Mouse (Mus musculus) kidney, adult 2 months (tissue): ENCODE measurements around the gene Dcp1a.

ENCODE experiments used
- CTCF ChIP-seq: fragments of 200-500 bp; conservative IDR thresholded peaks from 2 replicates; pipeline ENCODE4 v1.5.1; 2011; ENCODE audit warnings: low read depth, mild to moderate bottlenecking, control low read depth, low read length, moderate library complexity, mixed read lengths; ENCODE audit not compliant: insufficient read depth, insufficient read length
- POLR2A ChIP-seq: fragments of 200-500 bp; IDR thresholded peaks from one replicate; pipeline ENCODE4 v1.6.1; 2011; ENCODE audit warnings: low read depth, low read length, control low read depth

DNA sequence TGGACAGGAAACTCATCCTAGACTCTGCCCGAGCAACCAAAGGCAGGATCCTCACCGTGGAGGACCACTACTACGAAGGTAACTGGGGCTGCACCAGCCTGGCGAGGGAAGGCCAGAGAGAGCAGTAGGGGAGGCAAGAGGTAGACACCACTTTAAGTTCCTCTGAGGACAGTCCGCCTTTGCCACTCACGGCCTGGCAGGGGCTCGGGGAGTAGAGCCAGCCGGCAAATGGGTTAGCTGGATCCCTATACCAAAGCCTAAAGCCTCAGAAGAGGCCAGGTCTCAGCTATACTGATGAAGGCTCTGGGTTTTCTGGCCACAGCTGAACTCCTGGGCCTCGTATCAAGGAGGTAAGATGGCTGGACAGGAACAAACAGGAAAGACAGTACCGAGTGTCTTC is 92.9 kb downstream of the Dcp1a start:
- TF ChIP-seq CTCF (no peak), POLR2A (no peak)
